Mouse (Mus musculus) liver (tissue): ENCODE measurements around the gene Hdgfl2.

Source experiments
- DNase-seq: peaks from one replicate; pipeline ENCODE4 v3.0.0-alpha.2; 2020; ENCODE audit warnings: mixed read lengths

Hdgfl2 gene

GRCm38 (mm10) chr17:56132661-56133060 is 53.2 kb downstream of the Hdgfl2 start:
- peak; percentile 66 for DNase-seq

- DNase-seq = peak; percentile 66
Observed at GRCm38 (mm10) chr17:56133457-56134363, 54.3 kb downstream of the Hdgfl2 start.

DNA sequence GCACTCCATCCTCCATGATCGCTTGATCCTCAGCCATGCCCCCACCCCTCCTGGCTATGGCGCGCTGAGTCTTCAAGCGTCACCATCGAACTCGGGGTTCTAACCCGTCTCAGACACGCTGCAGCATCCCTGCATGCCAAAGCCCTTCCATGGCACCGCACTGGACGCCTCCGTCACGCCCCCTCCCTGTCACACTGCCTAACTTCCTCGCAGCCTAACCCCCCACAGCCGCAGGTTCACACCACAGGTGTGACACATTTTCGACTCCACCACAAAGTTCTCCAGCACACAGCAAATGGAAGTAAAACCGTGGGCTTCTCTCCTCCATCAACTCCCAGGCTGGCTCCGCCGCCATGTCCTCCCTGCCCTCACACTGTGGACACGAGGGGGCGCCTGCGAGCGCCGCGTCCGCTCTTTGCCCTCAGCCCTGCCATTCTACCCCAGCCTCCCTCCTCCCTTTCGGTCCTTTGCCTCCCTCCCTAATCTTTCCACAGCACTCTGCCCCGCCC is 55.1 kb downstream of the Hdgfl2 start:
- peak; percentile 78 for DNase-seq

GRCm38 (mm10) chr17:56136558-56136957 is 57.1 kb downstream of the Hdgfl2 start:
- no peak for DNase-seq

DNA sequence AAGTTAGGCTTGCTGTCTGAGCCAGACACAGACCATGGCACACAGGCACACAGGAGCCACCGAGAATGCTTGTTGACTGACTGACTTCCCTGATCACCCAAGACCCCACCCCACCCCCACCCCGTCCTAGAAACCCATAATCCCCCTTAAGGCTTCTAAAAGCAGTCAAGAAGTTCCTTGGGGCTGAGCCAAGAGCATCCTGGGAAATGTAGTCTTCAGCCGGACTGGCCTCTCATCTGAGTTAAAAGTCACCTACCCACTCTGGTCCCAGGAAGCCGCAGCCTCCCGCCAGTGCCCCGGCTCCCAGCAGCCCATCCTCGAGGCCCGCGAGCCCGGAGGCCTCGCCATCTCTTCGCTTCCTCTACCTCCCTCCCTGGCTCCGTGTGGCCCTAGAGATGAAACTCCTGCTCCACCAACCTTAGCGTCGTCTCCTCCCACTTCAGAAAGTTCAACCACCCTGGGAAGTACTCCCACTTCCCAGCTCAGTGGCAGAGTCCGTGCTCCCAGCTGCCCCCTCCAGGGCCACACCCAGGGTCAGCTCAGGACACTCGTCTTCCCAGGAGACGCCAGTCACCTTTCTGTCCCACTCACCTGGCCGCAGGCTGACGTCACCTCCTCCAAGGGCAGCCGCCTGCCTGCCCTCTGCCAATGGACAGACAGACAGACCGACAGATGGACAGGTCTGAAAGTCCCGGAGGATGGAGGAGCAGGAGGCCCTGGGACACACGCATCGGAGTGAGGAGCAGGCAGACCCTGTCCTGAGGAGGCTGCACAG is 58.6 kb downstream of the Hdgfl2 start:
- no peak for DNase-seq

DNA sequence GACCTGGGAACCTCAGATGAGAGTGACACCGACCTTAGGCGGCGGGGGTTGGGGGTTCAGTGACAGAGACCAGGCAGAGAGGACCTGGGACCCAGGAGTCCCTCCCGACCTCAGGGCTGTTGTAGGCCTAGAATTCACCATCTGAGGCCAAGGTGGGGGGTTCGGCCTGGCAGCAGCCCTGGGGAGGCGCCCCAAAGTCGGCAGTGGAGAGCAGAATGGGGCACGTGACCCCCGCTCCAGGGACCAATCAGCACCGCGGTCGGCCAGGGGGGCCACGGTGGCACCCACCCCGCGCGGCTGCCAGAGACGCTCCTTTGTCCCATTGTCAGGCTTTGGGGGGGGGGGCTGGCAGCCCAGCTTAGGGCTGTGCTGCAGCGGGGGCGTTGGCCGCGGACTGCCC is 59.9 kb downstream of the Hdgfl2 start:
- DNase-seq = no peak

DNA sequence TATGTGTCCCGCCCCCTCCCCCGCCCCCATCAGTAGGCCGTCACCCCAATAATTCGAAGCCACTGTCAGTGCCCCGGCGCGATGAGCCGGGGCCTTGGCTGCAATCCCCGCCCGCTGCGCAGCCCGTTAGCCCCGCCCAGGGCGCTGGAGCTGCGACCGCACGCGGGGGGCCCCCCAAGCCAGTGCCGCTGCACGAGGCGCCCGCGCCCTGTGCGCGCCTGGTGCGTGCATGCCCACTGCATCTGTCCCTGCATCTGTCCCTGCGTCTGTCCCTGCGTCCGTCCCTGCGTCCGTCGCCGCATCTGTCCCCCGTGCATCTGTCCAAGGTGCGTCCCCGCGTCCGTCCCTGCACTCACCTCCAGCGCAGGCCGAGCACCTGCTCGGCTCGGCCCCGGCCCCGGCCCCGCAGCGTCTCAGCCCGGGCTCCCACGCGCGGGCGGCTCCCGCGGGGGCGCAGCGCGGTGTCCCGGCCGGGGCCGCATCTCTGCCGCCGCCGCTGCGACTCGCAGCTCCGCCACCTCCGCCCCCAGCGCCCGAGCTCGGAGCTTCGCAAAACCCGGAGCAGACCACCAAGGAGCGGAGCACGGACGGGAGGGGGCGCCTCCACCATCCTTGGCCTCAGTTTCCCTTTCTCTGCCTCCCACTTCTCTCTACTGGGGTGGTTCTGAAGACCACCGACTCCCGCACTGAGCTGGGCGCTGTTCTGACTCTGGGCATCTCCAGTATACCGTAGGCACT is 60.6 kb downstream of the Hdgfl2 start, which contains the start of gene Sema6b:
Gene Sema6b (minus strand): TSS at position 486 of the 738 bp plus-strand sequence.
- DNase-seq = peak; percentile 55

- DNase-seq = no peak
Observed at GRCm38 (mm10) chr17:56141702-56142605, 62.5 kb downstream of the Hdgfl2 start.

GRCm38 (mm10) chr17:56144546-56144945 is 65.1 kb downstream of the Hdgfl2 start:
- no peak for DNase-seq

DNA sequence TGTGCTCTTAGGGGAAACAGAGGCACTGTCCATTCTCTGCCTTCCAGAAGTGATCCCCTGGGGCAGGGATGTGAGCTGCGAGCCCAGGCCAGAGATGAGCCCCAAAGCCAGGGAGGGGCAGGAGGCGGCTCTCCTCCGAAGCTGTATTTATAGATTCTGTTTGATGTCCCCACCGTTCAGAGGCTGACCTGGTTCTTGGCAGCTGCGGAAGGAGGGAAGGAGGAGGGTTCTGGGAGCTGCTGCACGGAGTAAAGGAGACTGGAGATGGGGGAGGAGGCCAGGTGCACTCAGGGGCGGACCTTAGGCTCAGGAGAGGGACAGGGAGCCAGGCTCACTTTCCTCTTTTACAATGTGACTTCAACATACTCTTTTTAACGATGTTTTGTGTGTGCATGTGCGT is 66.7 kb downstream of the Hdgfl2 start:
- DNase-seq = no peak

DNA sequence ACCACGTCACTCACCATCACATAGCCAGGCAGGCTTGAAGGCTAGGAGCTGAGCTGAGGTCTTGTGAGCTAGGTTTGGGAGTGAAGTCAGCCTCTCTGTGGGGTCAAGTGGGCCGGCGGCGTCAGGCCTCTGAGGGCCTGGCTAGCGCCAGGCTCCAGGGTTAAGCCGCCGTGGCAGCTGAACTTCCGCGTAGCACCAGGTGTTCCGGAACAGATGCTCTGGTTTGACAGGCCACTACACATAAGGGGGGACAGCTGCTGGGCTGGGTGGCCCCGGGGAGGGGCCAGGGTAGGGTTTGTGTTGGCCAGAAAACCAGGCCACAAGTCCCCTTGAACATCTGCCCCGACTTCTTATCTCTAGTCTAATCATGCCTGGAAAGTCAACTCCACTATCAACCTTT is 68.0 kb downstream of the Hdgfl2 start:
- no peak for DNase-seq

- DNase-seq = no peak
Observed at GRCm38 (mm10) chr17:56148280-56148679, 68.8 kb downstream of the Hdgfl2 start.

DNA sequence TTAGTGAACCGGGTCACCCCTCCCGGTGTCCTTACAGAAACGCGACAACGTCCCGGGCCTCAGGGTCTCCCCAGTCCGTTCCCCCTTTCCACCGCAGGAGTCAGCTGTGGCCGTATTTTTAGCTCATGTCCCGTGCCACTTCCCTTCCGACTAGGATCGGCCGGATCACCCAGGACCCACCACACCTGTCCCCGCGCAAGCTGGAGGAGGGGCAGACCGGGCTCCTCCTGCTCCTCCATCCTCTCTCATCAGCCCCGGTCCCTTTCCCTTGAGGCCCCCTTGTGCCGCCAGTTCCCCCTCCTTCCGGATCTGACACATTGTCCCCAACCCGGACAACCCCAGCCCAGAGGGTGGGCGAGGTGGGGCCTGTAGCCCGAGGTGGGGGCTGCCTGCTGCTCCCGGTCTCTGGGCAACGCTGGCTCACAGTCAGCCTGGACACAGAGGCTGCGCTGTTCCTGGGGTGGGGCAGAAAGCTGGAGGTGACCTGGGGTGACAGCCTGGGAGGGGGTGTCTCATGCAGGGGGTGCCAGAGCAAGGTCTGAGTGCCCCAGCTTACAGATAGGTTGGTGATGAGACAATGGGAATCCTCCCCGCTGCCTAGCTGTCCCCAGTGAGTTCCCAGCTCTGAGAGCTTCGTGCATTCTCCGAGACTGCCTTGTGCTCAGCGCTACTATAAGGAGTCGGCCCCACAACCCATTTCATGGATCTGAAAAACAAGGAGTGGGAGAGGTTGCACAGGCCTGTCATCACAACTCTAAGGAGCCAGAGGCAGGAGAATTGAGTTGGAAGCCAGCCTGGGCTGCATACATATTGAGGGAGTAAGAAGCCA is 69.6 kb downstream of the Hdgfl2 start:
- no peak for DNase-seq

GRCm38 (mm10) chr17:56149897-56150296 is 70.5 kb downstream of the Hdgfl2 start:
- no peak for DNase-seq
